Mouse (Mus musculus) heart, embryonic 14.5 days (tissue): Measurements from ENCODE around the gene Lct. TPM values are rescaled to one million over a fixed set of nuclear protein-coding genes. Genes with fewer than 3 reads are reported as not detected.

Experiments
- ATAC-seq: fragments of 200-750 bp; cut with Nextera tagmentation; 2 replicates; pipeline ENCODE4 v1.8.0; 2017; ENCODE audit warnings: low read depth, moderate TSS enrichment; ENCODE audit not compliant: insufficient number of reproducible peaks, insufficient read depth, low FRiP score
- H3K27ac ChIP-seq, 2 experiments: fragments of 200-500 bp in 1 of 2; fragments of 300-500 bp in 1 of 2; sonication (generic) in 1 of 2; replicated peaks in 1 of 2; 2 replicates each; pipeline ENCODE4 v1.5.1; 2012 to 2014; ENCODE audit warnings: low read depth in 2 of 2, low read length in 2 of 2, control low read depth in 1 of 2, mild to moderate bottlenecking in 1 of 2, mixed read lengths in 1 of 2; ENCODE audit not compliant: control insufficient read depth in 1 of 2, insufficient read depth in 1 of 2
- H3K27me3 ChIP-seq: fragments of 300-500 bp; sonication (generic); 2 replicates; pipeline ENCODE4 v1.6.1; 2014; ENCODE audit warnings: mild to moderate bottlenecking, low read length, control low read depth; ENCODE audit not compliant: control insufficient read depth, insufficient read depth
- H3K36me3 ChIP-seq: fragments of 300-500 bp; sonication (generic); 2 replicates; pipeline ENCODE4 v1.6.1; 2014; ENCODE audit warnings: mild to moderate bottlenecking, control low read depth, low read length, mixed read lengths; ENCODE audit not compliant: control insufficient read depth, insufficient read depth
- H3K4me1 ChIP-seq, 2 experiments: fragments of 200-500 bp in 1 of 2; fragments of 300-500 bp in 1 of 2; sonication (generic) in 1 of 2; 2 replicates each; pipeline ENCODE4 v1.6.1; 2012 to 2014; ENCODE audit warnings: low read length in 2 of 2, control low read depth in 1 of 2, mixed read lengths in 1 of 2; ENCODE audit not compliant: control insufficient read depth in 2 of 2, insufficient read depth in 2 of 2
- H3K4me2 ChIP-seq: fragments of 300-500 bp; sonication (generic); 2 replicates; pipeline ENCODE4 v1.6.1; 2014; ENCODE audit warnings: mild to moderate bottlenecking, low read length
- H3K4me3 ChIP-seq, 2 experiments: fragments of 200-500 bp in 1 of 2; fragments of 300-500 bp in 1 of 2; sonication (generic) in 1 of 2; 2 replicates each; pipeline ENCODE4 v1.5.1; 2012 to 2014; ENCODE audit warnings: low read length in 2 of 2, mild to moderate bottlenecking in 2 of 2, control low read depth in 1 of 2, low read depth in 1 of 2, moderate library complexity in 1 of 2; ENCODE audit not compliant: control insufficient read depth in 1 of 2, insufficient read depth in 1 of 2
- H3K9ac ChIP-seq: fragments of 300-500 bp; sonication (generic); 2 replicates; pipeline ENCODE4 v1.6.1; 2014; ENCODE audit warnings: mild to moderate bottlenecking, low read length
- H3K9me3 ChIP-seq: fragments of 300-500 bp; sonication (generic); 2 replicates; pipeline ENCODE4 v1.6.1; 2016; ENCODE audit warnings: low read length, control low read depth; ENCODE audit not compliant: control insufficient read depth
- WGBS: fragments of 180-500 bp; shearing (Covaris S2); extraction: QIAGEN DNeasy Blood & Tissue Kit; methylation state at CpG from one replicate; pipeline ENCODE4 v1.1.7; 2014; 5-methylcytosine and 5-hydroxymethylcytosine counted together
- polyA plus RNA-seq: library from polyadenylated mRNA; unstranded; fragments of >200 nt; fragmentation: Nextera tagmentation; extraction: Ambion mirVana; gene quantifications from 2 replicates; pipeline ENCODE4 v1.2.1, GENCODE M21; 2014

Lct gene
- polyA plus RNA-seq, 1 experiment from 2014 or later, result 0.07 TPM

- 83% methylated on average over 12 of the region's 12 CpGs for WGBS
Measured at GRCm38 (mm10) chr1:128293524-128293923, 34.6 kb downstream of the Lct start.

GRCm38 (mm10) chr1:128290295-128290694, 37.8 kb downstream of the Lct start:
- Histone ChIP-seq H3K36me3 (no peaks in the 10 kb centered on the region), H3K4me2 (no peak overlapping the region), H3K4me3 (no peak overlapping the region), H3K4me1 (no peaks in the 10 kb centered on the region), H3K9me3 (no peaks in the 10 kb centered on the region), H3K9ac (no peak overlapping the region), H3K27ac (no peak overlapping the region), H3K27me3 (no peaks in the 10 kb centered on the region)
- no peak for ATAC-seq
- 90% methylated on average over 5 of the region's 5 CpGs for WGBS

More at GRCm38 (mm10) chr1:128293524-128293923, 34.6 kb downstream of the Lct start:
- no peaks in the 10 kb centered on the region for H3K27me3 ChIP-seq
- H3K27ac ChIP-seq, result no peak overlapping the region
- H3K9me3 ChIP-seq, result no peaks in the 10 kb centered on the region
- ATAC-seq, result no peak
- no peak overlapping the region for H3K9ac ChIP-seq
- H3K4me3 ChIP-seq, result no peak overlapping the region
- H3K36me3 ChIP-seq, result no peaks in the 10 kb centered on the region
- no peaks in the 10 kb centered on the region for H3K4me1 ChIP-seq
- H3K4me2 ChIP-seq, result no peak overlapping the region

GRCm38 (mm10) chr1:128285136-128285535, 43.0 kb downstream of the Lct start:
- Histone ChIP-seq H3K27me3 (no peaks in the 10 kb centered on the region), H3K9ac (no peak overlapping the region), H3K4me3 (no peak overlapping the region), H3K4me1 (no peaks in the 10 kb centered on the region), H3K27ac (no peak overlapping the region), H3K36me3 (peaks cover 13% of the 10 kb centered on the region), H3K4me2 (no peak overlapping the region), H3K9me3 (peaks cover 4% of the 10 kb centered on the region)
- 76% methylated on average over 9 of the region's 9 CpGs for WGBS
- no peak for ATAC-seq

- H3K27ac ChIP-seq, result no peak overlapping the region
- peaks cover 4% of the 10 kb centered on the region for H3K9me3 ChIP-seq
- H3K4me3 ChIP-seq, result no peak overlapping the region
- H3K4me2 ChIP-seq, result no peak overlapping the region
- ATAC-seq, result no peak
- no peaks in the 10 kb centered on the region for H3K4me1 ChIP-seq
- H3K9ac ChIP-seq, result no peak overlapping the region
- 82% methylated on average over 8 of the region's 8 CpGs for WGBS
- H3K27me3 ChIP-seq, result no peaks in the 10 kb centered on the region
- H3K36me3 ChIP-seq, result peaks cover 22% of the 10 kb centered on the region
Measured at GRCm38 (mm10) chr1:128284157-128284690, 43.9 kb downstream of the Lct start.

- ATAC-seq, result no peak
- WGBS, result 97% methylated on average over 3 of the region's 3 CpGs
- no peak overlapping the region for H3K4me2 ChIP-seq
- no peak overlapping the region for H3K4me3 ChIP-seq
- H3K9me3 ChIP-seq, result peaks cover 4% of the 10 kb centered on the region
- peaks cover 35% of the 10 kb centered on the region for H3K36me3 ChIP-seq
- H3K9ac ChIP-seq, result no peak overlapping the region
- H3K27me3 ChIP-seq, result no peaks in the 10 kb centered on the region
- no peak overlapping the region for H3K27ac ChIP-seq
- no peaks in the 10 kb centered on the region for H3K4me1 ChIP-seq
Measured at GRCm38 (mm10) chr1:128282924-128283323, 45.2 kb downstream of the Lct start.

- Histone ChIP-seq H3K36me3 (peaks cover 47% of the 10 kb centered on the region), H3K9ac (no peak overlapping the region)
Measured at GRCm38 (mm10) chr1:128281753-128282152, 46.4 kb downstream of the Lct start.

GRCm38 (mm10) chr1:128278563-128278962, 49.6 kb downstream of the Lct start:
- no peak overlapping the region for H3K4me2 ChIP-seq
- no peaks in the 10 kb centered on the region for H3K27me3 ChIP-seq
- no peak overlapping the region for H3K9ac ChIP-seq
- 94% methylated on average over 3 of the region's 3 CpGs for WGBS
- peaks cover 4% of the 10 kb centered on the region for H3K9me3 ChIP-seq
- H3K4me3 ChIP-seq, result no peak overlapping the region
- no peak overlapping the region for H3K27ac ChIP-seq
- H3K36me3 ChIP-seq, result peaks cover 79% of the 10 kb centered on the region
- H3K4me1 ChIP-seq, result no peaks in the 10 kb centered on the region
- no peak for ATAC-seq

More at GRCm38 (mm10) chr1:128281753-128282152, 46.4 kb downstream of the Lct start:
- 93% methylated on average over 3 of the region's 3 CpGs for WGBS
- ATAC-seq, result no peak
- Histone ChIP-seq H3K27me3 (no peaks in the 10 kb centered on the region), H3K4me2 (no peak overlapping the region), H3K4me3 (no peak overlapping the region), H3K9me3 (peaks cover 4% of the 10 kb centered on the region), H3K4me1 (no peaks in the 10 kb centered on the region), H3K27ac (no peak overlapping the region)

GRCm38 (mm10) chr1:128275908-128276307, 52.2 kb downstream of the Lct start:
- no peak for ATAC-seq
- Histone ChIP-seq H3K9me3 (no peaks in the 10 kb centered on the region), H3K27me3 (no peaks in the 10 kb centered on the region), H3K27ac (no peak overlapping the region), H3K9ac (no peak overlapping the region), H3K4me3 (no peak overlapping the region), H3K4me2 (no peak overlapping the region), H3K4me1 (no peaks in the 10 kb centered on the region), H3K36me3 (peaks cover 93% of the 10 kb centered on the region)
- 94% methylated on average over 1 of the region's 1 CpGs for WGBS
